Mouse (Mus musculus) heart, postnatal 0 days (tissue): Measurements from ENCODE around the gene Gadd45gip1.

Experiments used
- CTCF ChIP-seq: IDR thresholded peaks from 2 replicates; pipeline ENCODE4 v1.5.1; 2016; ENCODE audit warnings: antibody characterized with exemption, control low read depth, low read depth
- EP300 ChIP-seq: IDR thresholded peaks from 2 replicates; pipeline ENCODE4 v1.6.1; 2016; ENCODE audit warnings: antibody characterized with exemption, low read depth

GRCm38 (mm10) chr8:84798446-84799135, 32.7 kb upstream of the Gadd45gip1 start:
- TF ChIP-seq EP300 = no peak
- no peak for TF ChIP-seq CTCF
